Mouse (Mus musculus): Measurements from ENCODE around the gene Prkcg. TPM values are rescaled to one million over a fixed set of nuclear protein-coding genes. Genes with fewer than 3 reads are reported as not detected.

Prkcg gene
- 10 to 100 TPM in 1 of 2 experiments, 1 to 10 TPM in 1; 7.9 to 16.6 TPM for total RNA-seq (2023)

GRCm38 (mm10) chr7:3288976-3289970 lies at the start of gene Prkcg, which contains the start of gene Myadm:
Gene Prkcg, plus strand, starts transcription at chr7:3289179.
Gene Myadm, plus strand, starts transcription at chr7:3289080.

GRCm38 (mm10) chr7:3332619-3333521 lies 43.9 kb downstream of the Prkcg start, which contains the start of gene Cacng7:
Gene Cacng7, plus strand, starts transcription at chr7:3332955.

Other genes with a start within 250 kb of the Prkcg start
- gene AU018091, start 120.0 kb upstream of the Prkcg start, total RNA-seq (2023), result not detected
- gene Nlrp12, start 39.4 kb upstream of the Prkcg start, total RNA-seq (2023), result under 1 TPM in 1 of 2 experiments, not detected in 1; 0.09 TPM
- 10 to 100 TPM; 56.8 to 97.7 TPM for gene Myadm, start 99 bp upstream of the Prkcg start, total RNA-seq (2023)
- not detected for gene Cacng7, start 43.8 kb downstream of the Prkcg start, total RNA-seq (2023)
- not detected for gene Cacng8, start 101.5 kb downstream of the Prkcg start, total RNA-seq (2023)
- not detected for gene Cacng6, start 135.0 kb downstream of the Prkcg start, total RNA-seq (2023)
- gene Tarm1, start 213.4 kb downstream of the Prkcg start, total RNA-seq (2023), result not detected